Mouse (Mus musculus): ENCODE measurements at regions not wholly inside any gene's neighbourhood (a gene's known extent, or its start where the extent isn't known, plus 50 kb on each side); places are given as distances from the start of the nearest gene placed in this dataset.

DNA sequence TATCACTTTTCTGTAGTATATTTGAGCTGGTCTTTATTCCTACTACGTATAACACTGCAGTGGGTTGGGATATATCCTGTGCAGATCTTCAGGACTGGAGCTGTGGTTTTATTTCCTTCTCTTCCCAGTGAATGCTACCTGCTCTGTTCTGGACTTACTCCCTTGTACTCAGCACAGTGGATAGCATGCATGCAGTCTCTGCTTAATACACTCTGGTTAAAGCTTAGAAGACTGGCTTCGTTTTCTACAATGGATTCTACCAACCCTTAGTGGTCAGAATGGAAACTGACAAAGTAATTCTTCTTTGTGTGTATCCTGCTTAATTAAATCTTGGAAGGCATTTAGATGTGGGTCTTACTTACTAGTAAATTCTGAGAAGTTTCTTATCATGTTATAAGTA lies 292.3 kb downstream of the 1700017N19Rik start:
- DNase-seq (ENCODE audit: low read depth, low spot score): no peak

DNA sequence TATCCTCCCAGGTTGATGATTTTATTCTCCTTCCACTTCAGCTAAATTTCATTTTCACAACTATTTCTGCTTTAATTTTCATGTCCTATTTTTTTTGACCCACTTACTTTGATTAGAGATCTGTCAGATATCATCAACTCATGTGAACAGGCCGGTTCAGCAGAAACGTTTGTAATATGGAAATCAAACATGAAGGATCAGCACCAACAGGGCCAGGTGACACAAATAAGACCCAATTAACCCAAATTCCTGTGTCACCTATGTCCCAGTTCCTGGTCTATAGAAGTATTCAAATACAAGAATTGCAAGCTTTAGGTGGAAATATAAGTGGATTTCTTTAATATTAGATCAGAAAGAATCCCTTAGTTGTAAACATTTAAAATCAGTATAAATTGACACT lies 332.7 kb downstream of the 1700017N19Rik start:
- DNase-seq (ENCODE audit: low read depth, low spot score): no peak

DNA sequence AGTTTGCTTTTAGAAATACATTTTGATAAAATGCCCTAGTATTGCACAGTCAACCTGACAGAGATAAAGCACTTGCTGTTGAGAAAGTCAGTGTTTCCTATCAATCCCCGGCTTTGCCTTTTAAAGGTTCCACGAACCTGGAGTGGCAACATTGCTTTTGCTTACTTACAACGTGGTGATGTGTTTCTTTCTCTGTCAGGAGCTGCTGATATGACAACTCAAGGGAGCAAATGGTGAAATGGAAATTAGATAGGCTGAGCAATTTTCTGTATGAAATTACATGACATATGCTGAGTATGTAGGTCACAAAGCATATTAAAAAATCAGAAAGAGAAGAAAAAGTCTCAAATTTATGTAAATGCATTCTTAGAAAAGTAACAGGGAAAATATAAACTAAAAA lies 336.8 kb downstream of the 1700017N19Rik start:
- no peak for DNase-seq (ENCODE audit: low read depth, low spot score)

DNA sequence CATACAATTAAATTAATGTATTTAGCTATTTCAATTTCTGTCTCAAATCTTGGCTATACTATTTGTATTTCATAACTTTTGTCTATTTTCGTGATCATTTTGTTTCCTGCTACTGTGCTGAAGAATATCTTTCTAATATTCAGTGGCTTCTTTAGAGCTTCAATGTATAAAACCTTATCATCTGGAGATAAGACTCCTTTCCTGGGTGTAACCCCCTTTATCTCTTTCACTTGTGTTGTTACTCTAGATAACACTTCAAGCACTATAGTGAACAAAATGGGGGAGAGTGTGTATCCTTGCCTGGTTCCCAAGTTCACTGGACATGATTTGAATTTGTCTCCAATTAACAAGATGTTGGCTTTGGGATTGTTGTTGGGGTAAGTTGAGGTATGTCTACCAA lies 341.5 kb downstream of the 1700017N19Rik start:
- DNase-seq (ENCODE audit: low read depth, low spot score): no peak

DNA sequence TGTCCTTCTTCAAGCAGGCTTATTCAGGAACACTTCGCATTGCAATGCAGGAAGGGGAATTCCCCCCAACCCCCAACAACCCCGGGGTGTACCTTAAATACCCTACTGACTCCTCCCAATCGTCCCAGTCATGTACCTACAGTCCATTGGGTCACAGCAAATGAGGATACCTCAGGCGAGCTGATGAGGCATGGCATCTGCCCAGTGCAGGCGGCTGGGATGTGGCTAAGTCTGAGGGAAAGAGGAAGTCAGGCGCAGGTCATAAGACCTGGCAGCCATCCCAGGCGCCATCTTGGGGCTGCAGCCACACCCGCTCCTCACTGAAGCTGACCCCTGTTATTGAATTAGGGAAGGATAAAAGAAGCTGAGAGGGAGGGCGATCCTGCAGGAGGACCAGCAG lies 368.1 kb downstream of the 1700017N19Rik start:
- DNase-seq (ENCODE audit: low read depth, low spot score): no peak

DNA sequence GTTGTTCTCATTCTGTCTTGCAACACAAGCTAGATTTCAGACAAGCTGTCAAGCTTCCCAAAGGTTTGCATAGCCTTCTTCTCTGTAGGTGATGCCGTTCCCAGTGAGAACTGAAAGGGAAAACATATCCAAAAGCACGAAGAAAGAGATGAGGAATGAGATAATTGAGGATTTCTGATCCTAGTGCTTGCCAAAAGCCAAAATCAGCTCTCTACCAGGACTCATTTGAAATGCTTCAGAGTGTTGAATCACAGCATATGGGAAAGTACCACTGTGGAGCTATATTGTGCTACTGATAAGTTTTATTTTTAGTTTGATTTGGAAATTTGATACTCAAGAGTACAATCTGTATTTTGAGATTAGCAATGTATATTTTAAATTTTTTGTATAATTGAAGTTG lies 413.2 kb downstream of the 1700017N19Rik start:
- no peak for DNase-seq (ENCODE audit: low read depth, low spot score)

DNA sequence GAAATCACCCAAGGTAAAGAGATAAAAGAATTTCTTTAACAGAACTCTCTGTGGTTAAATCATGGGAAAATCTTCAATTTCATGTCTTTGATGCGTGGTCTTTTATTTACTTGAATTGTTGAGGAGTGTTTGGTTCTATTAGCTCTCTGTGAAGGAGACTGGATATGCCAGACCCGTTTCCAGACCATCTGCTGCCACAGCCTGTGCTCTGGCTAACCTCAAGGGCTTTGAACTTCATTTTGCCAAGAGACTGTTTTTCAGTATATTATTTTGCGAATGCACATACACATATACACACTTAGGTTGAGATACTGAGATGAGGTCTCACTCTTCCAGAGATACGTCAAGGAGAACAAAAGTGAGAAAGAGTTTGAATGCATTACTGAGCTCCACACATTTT lies 414.4 kb downstream of the 1700017N19Rik start:
- no peak for DNase-seq (ENCODE audit: low read depth, low spot score)

DNA sequence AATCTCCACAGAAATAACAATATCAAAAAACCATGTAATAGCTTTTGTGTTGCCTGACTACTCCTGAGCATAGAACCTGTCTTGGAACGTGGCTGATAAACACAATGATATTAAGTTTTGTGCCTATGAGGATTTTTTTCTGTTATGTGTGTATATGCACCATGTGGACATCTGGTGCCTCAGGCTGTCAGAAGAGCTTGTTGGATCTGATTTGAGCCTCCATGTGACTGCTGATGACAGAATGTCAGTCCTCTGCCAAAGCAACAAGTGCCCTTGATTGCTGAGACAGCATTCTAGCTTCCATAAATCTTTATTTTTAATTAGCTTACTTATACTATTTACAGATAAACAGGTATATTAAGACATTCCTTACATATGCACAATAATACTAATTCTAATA lies 425.1 kb downstream of the 1700017N19Rik start:
- DNase-seq (ENCODE audit: low read depth, low spot score): no peak

DNA sequence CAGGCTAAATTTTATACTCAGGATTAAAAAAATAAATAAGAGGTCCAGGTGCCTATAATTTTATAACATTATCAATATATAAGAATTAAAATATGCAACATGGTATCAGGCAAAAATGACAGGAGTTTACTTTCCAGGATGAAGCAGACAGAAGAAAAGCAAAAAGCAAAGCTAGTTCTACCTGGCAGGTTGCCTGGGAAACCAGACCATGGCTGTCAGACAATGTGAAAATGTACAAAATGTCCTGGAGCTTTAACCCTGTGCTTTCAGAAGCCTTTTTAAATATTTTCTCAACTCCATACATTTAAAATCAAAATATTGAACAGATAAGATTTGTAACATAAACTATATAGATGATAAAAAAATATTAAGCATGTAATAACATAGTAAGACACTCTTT lies 448.3 kb downstream of the 1700017N19Rik start:
- no peak for DNase-seq (ENCODE audit: low read depth, low spot score)

DNA sequence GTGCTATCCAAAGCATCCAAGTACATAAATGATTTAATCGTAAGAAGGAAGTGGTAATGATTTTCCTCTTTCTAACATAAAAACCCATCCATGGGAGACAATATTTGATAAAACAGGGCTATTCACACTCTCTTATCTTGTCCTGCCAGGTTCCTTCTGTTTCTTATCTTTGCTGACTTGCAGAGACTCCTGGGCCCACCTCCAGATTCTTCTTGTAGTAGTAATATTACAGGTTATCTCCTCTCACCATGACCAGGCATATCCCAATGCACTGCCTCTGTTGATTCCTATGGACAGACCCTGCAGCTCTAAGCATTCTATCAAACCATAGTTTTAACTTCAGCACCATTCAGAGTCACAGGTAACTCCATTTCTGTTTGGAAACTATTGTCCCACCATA lies 448.8 kb downstream of the 1700017N19Rik start:
- DNase-seq (ENCODE audit: low read depth, low spot score): no peak

Data from embryo, embryonic 11.5 days (tissue).